Mouse (Mus musculus) myocyte (in vitro differentiated cells): Measurements from ENCODE around the gene Agtrap. TPM values are rescaled to one million over a fixed set of nuclear protein-coding genes. Genes with fewer than 3 reads are reported as not detected.

Experiments
- H3K27me3 ChIP-seq: one replicate; pipeline ENCODE4 v1.6.1; 2011; ENCODE audit not compliant: control insufficient read depth, insufficient read depth, insufficient read length
- H3K36me3 ChIP-seq: one replicate; pipeline ENCODE4 v1.6.1; 2011; ENCODE audit not compliant: control insufficient read depth, insufficient read depth
- H3K4me2 ChIP-seq: one replicate; pipeline ENCODE4 v1.6.1; 2011; ENCODE audit warnings: low read depth, control low read depth
- H3K4me3 ChIP-seq: one replicate; pipeline ENCODE4 v1.5.1; 2011; ENCODE audit warnings: mild to moderate bottlenecking, control low read depth, moderate library complexity
- H3K79me2 ChIP-seq: one replicate; pipeline ENCODE4 v1.6.1; 2011; ENCODE audit not compliant: control insufficient read depth, insufficient read depth
- H3ac ChIP-seq: one replicate; pipeline ENCODE4 v1.6.1; 2011; ENCODE audit not compliant: control insufficient read depth, insufficient read length
- CEBPB ChIP-seq: IDR thresholded peaks from 2 replicates; pipeline ENCODE4 v1.6.1; 2011; ENCODE audit warnings: mild to moderate bottlenecking, moderate library complexity; ENCODE audit not compliant: poor library complexity, insufficient read depth, severe bottlenecking
- E2F4 ChIP-seq: IDR thresholded peaks from one replicate; pipeline ENCODE4 v1.6.1; 2011; ENCODE audit warnings: mild to moderate bottlenecking, control low read depth, moderate library complexity; ENCODE audit not compliant: insufficient read depth
- MAX ChIP-seq: IDR thresholded peaks from one replicate; pipeline ENCODE4 v1.6.1; 2011; ENCODE audit warnings: low read depth, mild to moderate bottlenecking, control low read depth
- MYOD1 ChIP-seq, 3 experiments: IDR thresholded peaks; one replicate each; pipeline ENCODE4 v1.6.1; 2011; ENCODE audit warnings: control low read depth in 2 of 3, low read depth in 2 of 3, mild to moderate bottlenecking in 2 of 3, moderate library complexity in 1 of 3; ENCODE audit not compliant: insufficient read length in 2 of 3, control insufficient read depth in 1 of 3
- MYOG ChIP-seq, 3 experiments: IDR thresholded peaks; one replicate each; pipeline ENCODE4 v1.6.1; 2011; ENCODE audit warnings: control low read depth in 2 of 3, low read depth in 2 of 3, mild to moderate bottlenecking in 2 of 3; ENCODE audit not compliant: insufficient read length in 2 of 3, control insufficient read depth in 1 of 3, insufficient read depth in 1 of 3
- POLR2A ChIP-seq: IDR thresholded peaks from one replicate; pipeline ENCODE4 v1.6.1; 2011; ENCODE audit warnings: low read depth, mild to moderate bottlenecking, control low read depth, moderate library complexity; ENCODE audit not compliant: insufficient read length
- POLR2AphosphoS2 ChIP-seq: IDR thresholded peaks from one replicate; pipeline ENCODE4 v1.6.1; 2011; ENCODE audit warnings: low read depth, control low read depth; ENCODE audit not compliant: insufficient read length
- REST ChIP-seq: IDR thresholded peaks from one replicate; pipeline ENCODE4 v1.6.1; 2011; ENCODE audit warnings: mild to moderate bottlenecking, control low read depth, moderate library complexity; ENCODE audit not compliant: insufficient read depth, insufficient read length
- SRF ChIP-seq: IDR thresholded peaks from one replicate; pipeline ENCODE4 v1.6.1; 2011; ENCODE audit warnings: low read depth; ENCODE audit not compliant: control insufficient read depth, insufficient read length
- TCF12 ChIP-seq: IDR thresholded peaks from one replicate; pipeline ENCODE4 v1.6.1; 2011; ENCODE audit warnings: mild to moderate bottlenecking, control low read depth; ENCODE audit not compliant: poor library complexity, insufficient read depth, severe bottlenecking
- TCF3 ChIP-seq: IDR thresholded peaks from one replicate; pipeline ENCODE4 v1.6.1; 2011; ENCODE audit warnings: low read depth, control low read depth; ENCODE audit not compliant: insufficient read length
- USF1 ChIP-seq: IDR thresholded peaks from one replicate; pipeline ENCODE4 v1.6.1; 2011; ENCODE audit warnings: low read depth, mild to moderate bottlenecking, control low read depth, moderate library complexity
- polyA plus RNA-seq: library from polyadenylated mRNA; unstranded; fragments of >200 nt; fragmentation: generic; extraction: Trizol; gene quantifications from one replicate; pipeline ENCODE4 v1.2.1, GENCODE M21; 2012; ENCODE audit warnings: missing spikeins

The Agtrap gene
- polyA plus RNA-seq: 10.9 TPM

DNA sequence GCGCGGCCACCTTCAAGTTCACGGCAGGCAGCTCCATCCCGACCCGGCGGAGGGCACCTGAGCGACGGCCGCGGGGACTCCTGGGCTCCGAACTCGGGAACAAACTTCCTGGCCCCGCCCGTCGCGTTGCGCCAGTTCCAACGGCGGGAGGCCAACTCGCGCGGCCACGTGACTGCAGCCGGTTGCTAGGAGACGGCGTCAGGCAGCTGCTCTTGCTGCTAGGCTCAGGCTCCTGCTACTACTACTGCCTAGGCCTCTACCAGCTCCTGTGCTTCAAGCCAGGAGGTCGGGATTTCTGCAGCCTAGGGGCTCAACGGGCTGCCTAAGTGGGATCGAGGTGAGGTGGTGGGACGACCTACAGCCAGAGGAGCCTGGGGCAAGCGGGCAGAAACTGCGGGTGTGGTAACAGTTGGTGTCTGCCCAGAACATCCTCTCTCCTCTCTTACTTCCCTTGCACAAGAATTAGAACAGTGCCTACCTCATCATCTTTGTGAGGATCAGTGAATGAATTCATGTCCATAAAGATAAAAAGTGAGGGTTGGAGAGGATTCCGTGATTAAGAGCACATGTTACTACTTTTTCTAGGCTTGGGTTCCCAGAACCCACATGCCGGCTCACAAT lies at the start of gene Agtrap:
TSS of gene Agtrap (minus strand) at position 125 of the 621 bp plus-strand sequence.
- TF ChIP-seq TCF12 (no peak), MYOG (IDR thresholded peaks at IDR 0.05; ENCODE audit: control insufficient read depth in 1 of 3, insufficient read depth in 1 of 3, insufficient read length in 2 of 3, low read depth in 2 of 3) (peak; percentile 81 to 97 (median 97)), E2F4 (no peak), POLR2A (no peak), MAX (no peak), SRF (no peak), POLR2AphosphoS2 (peak; percentile 39), TCF3 (peak; percentile 16), CEBPB (0 out of 2 replicates have a peak, but pooled peaks have one; percentile 17), USF1 (peak; percentile 95), MYOD1 (IDR thresholded peaks at IDR 0.05; ENCODE audit: control insufficient read depth in 1 of 3, insufficient read length in 2 of 3, low read depth in 2 of 3) (peak; percentile 41 to 95 (median 93)), REST (no peak)
- Histone ChIP-seq H3K27me3 (no peaks in the 10 kb centered on the region), H3K79me2 (no peaks in the 10 kb centered on the region), H3K4me2 (peak within 1 kb of the TSS; percentile 78), H3K36me3 (no peaks in the 10 kb centered on the region), H3ac (peak within 1 kb of the TSS; percentile 39), H3K4me3 (peak within 1 kb of the TSS; percentile 29)

DNA sequence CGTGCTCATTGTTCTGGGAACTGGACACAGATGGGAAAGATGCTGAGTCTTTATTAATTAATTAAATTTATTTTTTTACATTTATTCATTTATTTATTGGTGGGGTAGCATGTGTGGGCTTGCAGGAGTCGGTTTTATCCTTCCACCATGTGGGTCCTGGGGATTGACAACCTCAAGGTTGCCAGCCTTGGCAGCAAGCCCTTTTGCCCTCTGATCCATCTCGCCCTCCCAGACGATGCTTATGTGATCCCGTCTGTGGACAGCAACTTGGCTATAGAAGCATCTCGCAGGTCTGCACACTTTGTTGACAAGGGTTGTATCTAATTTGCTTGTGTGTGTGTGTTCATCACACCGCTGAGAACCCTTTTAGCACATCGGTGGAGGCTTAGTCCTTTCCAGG lies 49.7 kb upstream of the Agtrap start:
- Histone ChIP-seq H3K27me3 (peaks cover 13% of the 10 kb centered on the region), H3K79me2 (no peaks in the 10 kb centered on the region), H3K4me2 (no peak overlapping the region), H3K36me3 (no peaks in the 10 kb centered on the region), H3ac (no peak overlapping the region), H3K4me3 (no peak overlapping the region)
- no peak for TF ChIP-seq MAX
- TF ChIP-seq MYOD1 (IDR thresholded peaks at IDR 0.05; ENCODE audit: control insufficient read depth in 1 of 3, insufficient read length in 2 of 3, low read depth in 2 of 3): no peak
- TF ChIP-seq POLR2AphosphoS2: no peak
- no peak for TF ChIP-seq POLR2A
- TF ChIP-seq REST: no peak
- no peak for TF ChIP-seq TCF3
- TF ChIP-seq E2F4: no peak
- TF ChIP-seq USF1: no peak
- TF ChIP-seq SRF: no peak
- no peak for TF ChIP-seq MYOG (IDR thresholded peaks at IDR 0.05; ENCODE audit: control insufficient read depth in 1 of 3, insufficient read depth in 1 of 3, insufficient read length in 2 of 3, low read depth in 2 of 3)

DNA sequence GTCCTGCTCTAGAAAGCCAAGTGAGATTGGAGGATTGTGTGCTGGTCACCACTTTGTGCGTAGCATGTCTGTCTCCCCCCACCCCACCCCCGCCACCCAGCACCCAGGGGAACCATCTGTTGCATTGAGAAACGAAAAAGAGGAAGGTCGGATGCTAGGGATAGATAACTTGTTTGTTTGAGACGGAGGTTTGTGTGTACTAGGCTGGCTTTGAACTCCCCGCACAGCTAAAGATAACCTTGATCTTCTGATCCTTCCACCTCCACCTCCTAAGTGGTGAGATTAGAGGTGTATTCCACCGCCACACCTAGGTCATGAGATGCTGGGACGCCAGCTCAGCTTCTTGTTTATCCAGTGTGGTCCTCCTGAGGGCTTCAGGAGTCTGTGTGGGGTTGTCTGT lies 47.2 kb upstream of the Agtrap start:
- Histone ChIP-seq H3ac (no peak overlapping the region), H3K79me2 (no peaks in the 10 kb centered on the region), H3K4me2 (no peak overlapping the region), H3K36me3 (no peaks in the 10 kb centered on the region), H3K27me3 (peaks cover 30% of the 10 kb centered on the region), H3K4me3 (no peak overlapping the region)
- TF ChIP-seq REST (no peak), POLR2A (no peak), SRF (no peak), USF1 (no peak), MYOD1 (IDR thresholded peaks at IDR 0.05; ENCODE audit: control insufficient read depth in 1 of 3, insufficient read length in 2 of 3, low read depth in 2 of 3) (no peak), TCF12 (no peak), MYOG (IDR thresholded peaks at IDR 0.05; ENCODE audit: control insufficient read depth in 1 of 3, insufficient read depth in 1 of 3, insufficient read length in 2 of 3, low read depth in 2 of 3) (no peak), CEBPB (no peak)

DNA sequence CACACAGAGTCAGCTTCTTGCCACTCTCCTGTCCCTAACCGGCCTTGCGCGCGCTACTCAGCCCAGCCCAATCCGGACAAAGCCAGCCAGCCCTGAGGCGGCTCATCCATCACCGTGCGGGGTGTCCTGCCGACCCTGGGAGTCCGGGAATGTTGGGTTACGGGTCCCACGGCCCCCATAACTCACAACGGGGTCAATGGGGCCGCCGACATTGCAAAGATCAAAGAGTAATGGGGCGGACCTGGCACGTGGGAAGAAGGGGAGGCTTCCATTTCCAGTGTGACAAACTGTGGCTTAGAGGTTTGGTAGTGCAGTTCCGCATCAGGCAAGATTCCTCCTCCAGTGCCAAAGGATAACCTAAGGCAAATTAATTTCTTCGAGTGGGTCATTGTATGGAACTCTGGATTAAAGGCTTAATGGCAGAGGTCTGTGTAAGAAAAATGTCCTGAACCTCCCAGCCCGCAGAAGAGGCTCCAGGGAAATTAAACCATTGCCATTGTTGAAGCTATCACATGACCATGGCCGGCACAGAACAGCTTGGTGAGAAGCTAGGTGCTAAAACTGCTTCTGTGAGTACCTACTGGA lies 43.8 kb upstream of the Agtrap start:
- Histone ChIP-seq H3K27me3 (peaks cover 37% of the 10 kb centered on the region), H3K4me2 (no peak overlapping the region), H3K4me3 (no peak overlapping the region), H3K79me2 (no peaks in the 10 kb centered on the region), H3K36me3 (no peaks in the 10 kb centered on the region), H3ac (no peak overlapping the region)
- no peak for TF ChIP-seq CEBPB
- no peak for TF ChIP-seq TCF12
- TF ChIP-seq REST: no peak
- TF ChIP-seq E2F4: no peak
- TF ChIP-seq POLR2A: no peak
- TF ChIP-seq MAX: no peak
- no peak for TF ChIP-seq POLR2AphosphoS2
- no peak for TF ChIP-seq SRF
- no peak for TF ChIP-seq MYOD1 (IDR thresholded peaks at IDR 0.05; ENCODE audit: control insufficient read depth in 1 of 3, insufficient read length in 2 of 3, low read depth in 2 of 3)
- TF ChIP-seq USF1: no peak
- TF ChIP-seq TCF3: no peak
- TF ChIP-seq MYOG (IDR thresholded peaks at IDR 0.05; ENCODE audit: control insufficient read depth in 1 of 3, insufficient read depth in 1 of 3, insufficient read length in 2 of 3, low read depth in 2 of 3): no peak
